Mouse (Mus musculus) lung, embryonic 14.5 days (tissue): ENCODE data around the gene Zbtb48. TPM values are rescaled to one million over a fixed set of nuclear protein-coding genes. Genes with fewer than 3 reads are reported as not detected.

Experiments used
- ATAC-seq: fragments of 200-750 bp; cut with Nextera tagmentation; 2 replicates; pipeline ENCODE4 v1.8.0; 2017; ENCODE audit warnings: mild to moderate bottlenecking, moderate TSS enrichment, moderate library complexity; ENCODE audit not compliant: insufficient read depth
- DNase-seq: peaks from one replicate; pipeline ENCODE4 v3.0.0-alpha.2; 2015
- H3K27ac ChIP-seq: fragments of 300-500 bp; sonication (generic); 2 replicates; pipeline ENCODE4 v1.5.1; 2014; ENCODE audit warnings: low read depth, mild to moderate bottlenecking, moderate library complexity
- H3K27me3 ChIP-seq: fragments of 300-500 bp; sonication (generic); 2 replicates; pipeline ENCODE4 v1.6.1; 2014; ENCODE audit warnings: low read length, control low read depth; ENCODE audit not compliant: insufficient read depth
- H3K36me3 ChIP-seq: fragments of 300-500 bp; sonication (generic); 2 replicates; pipeline ENCODE4 v1.6.1; 2014; ENCODE audit warnings: control low read depth; ENCODE audit not compliant: insufficient read depth
- H3K4me1 ChIP-seq: fragments of 300-500 bp; sonication (generic); 2 replicates; pipeline ENCODE4 v1.6.1; 2014; ENCODE audit warnings: antibody characterized with exemption, control low read depth; ENCODE audit not compliant: insufficient read depth
- H3K4me2 ChIP-seq: fragments of 300-500 bp; sonication (generic); 2 replicates; pipeline ENCODE4 v1.6.1; 2014; ENCODE audit warnings: mild to moderate bottlenecking
- H3K4me3 ChIP-seq: fragments of 300-500 bp; sonication (generic); 2 replicates; pipeline ENCODE4 v1.5.1; 2014; ENCODE audit warnings: low read depth, low read length
- H3K9ac ChIP-seq: fragments of 300-500 bp; sonication (generic); 2 replicates; pipeline ENCODE4 v1.6.1; 2014
- H3K9me3 ChIP-seq: fragments of 300-500 bp; sonication (generic); 2 replicates; pipeline ENCODE4 v1.6.1; 2016; ENCODE audit warnings: low read depth, low read length, control low read depth
- CTCF ChIP-seq: IDR thresholded peaks from 2 replicates; pipeline ENCODE4 v1.5.1; 2016; ENCODE audit warnings: antibody characterized with exemption, low read depth
- WGBS: fragments of 180-500 bp; shearing (Covaris S2); extraction: QIAGEN DNeasy Blood & Tissue Kit; methylation state at CpG from one replicate; pipeline ENCODE4 v1.1.7; 2014; 5-methylcytosine and 5-hydroxymethylcytosine counted together
- polyA plus RNA-seq: library from polyadenylated mRNA; unstranded; fragments of >200 nt; fragmentation: Nextera tagmentation; extraction: Ambion mirVana; gene quantifications from 2 replicates; pipeline ENCODE4 v1.2.1, GENCODE M21; 2014

Gene Zbtb48
- polyA plus RNA-seq, 1 experiment from 2014 or later, result 22.7 TPM

- ATAC-seq (peak; percentile 1), DNase-seq (peak; percentile 24)
- Histone ChIP-seq H3K4me2 (peak overlapping the region; percentile 91), H3K36me3 (peaks cover 30% of the 10 kb centered on the region), H3K9ac (peak overlapping the region; percentile 88), H3K4me1 (0 out of 2 replicates have a peak, but pooled peaks cover 4% of the 10 kb centered on the region), H3K9me3 (no peaks in the 10 kb centered on the region), H3K4me3 (peak overlapping the region; percentile 99), H3K27ac (peak overlapping the region; percentile 88), H3K27me3 (no peaks in the 10 kb centered on the region)
- under 1% methylated on average over 79 of the region's 111 CpGs for WGBS
- TF ChIP-seq CTCF, result no peak
Measured at GRCm38 (mm10) chr4:151995371-151996172, 31.9 kb downstream of the Zbtb48 start.

GRCm38 (mm10) chr4:151994228-151995171 lies 33.0 kb downstream of the Zbtb48 start:
- WGBS, result under 1% methylated on average over 58 of the region's 61 CpGs
- 0 out of 2 replicates have a peak, but pooled peaks cover 4% of the 10 kb centered on the region for H3K4me1 ChIP-seq
- peak overlapping the region; percentile 99 for H3K4me3 ChIP-seq
- peak overlapping the region; percentile 88 for H3K9ac ChIP-seq
- peaks cover 38% of the 10 kb centered on the region for H3K36me3 ChIP-seq
- TF ChIP-seq CTCF, result no peak
- no peaks in the 10 kb centered on the region for H3K9me3 ChIP-seq
- H3K27me3 ChIP-seq, result no peaks in the 10 kb centered on the region
- H3K4me2 ChIP-seq, result peak overlapping the region; percentile 91
- H3K27ac ChIP-seq, result peak overlapping the region; percentile 88
- ATAC-seq (no peak), DNase-seq (peak; percentile 46)

GRCm38 (mm10) chr4:151993035-151993434 lies 34.4 kb downstream of the Zbtb48 start:
- H3K27me3 ChIP-seq, result no peaks in the 10 kb centered on the region
- ATAC-seq (no peak), DNase-seq (peak; percentile 34)
- H3K27ac ChIP-seq, result no peak overlapping the region
- TF ChIP-seq CTCF, result no peak
- H3K36me3 ChIP-seq, result peaks cover 40% of the 10 kb centered on the region
- H3K4me2 ChIP-seq, result peak overlapping the region; percentile 15; the same call in 1 of the 2 replicates
- no peak overlapping the region for H3K9ac ChIP-seq
- peaks cover 5% of the 10 kb centered on the region for H3K4me1 ChIP-seq
- 55% methylated on average over 6 of the region's 6 CpGs for WGBS
- H3K4me3 ChIP-seq, result peak overlapping the region; percentile 99; the same call in 1 of the 2 replicates
- no peaks in the 10 kb centered on the region for H3K9me3 ChIP-seq

- H3K4me2 ChIP-seq, result no peak overlapping the region
- no peak for TF ChIP-seq CTCF
- no peaks in the 10 kb centered on the region for H3K9me3 ChIP-seq
- H3K4me3 ChIP-seq, result no peak overlapping the region
- H3K9ac ChIP-seq, result no peak overlapping the region
- DNase-seq (no peak), ATAC-seq (no peak)
- no peak overlapping the region for H3K27ac ChIP-seq
- no peaks in the 10 kb centered on the region for H3K27me3 ChIP-seq
- WGBS, result 81% methylated on average over 9 of the region's 9 CpGs
- H3K4me1 ChIP-seq, result peaks cover 11% of the 10 kb centered on the region
- peaks cover 40% of the 10 kb centered on the region for H3K36me3 ChIP-seq
Measured at GRCm38 (mm10) chr4:151992091-151992490, 35.4 kb downstream of the Zbtb48 start.

GRCm38 (mm10) chr4:151989110-151989488 lies 38.4 kb downstream of the Zbtb48 start:
- H3K9ac ChIP-seq, result peak overlapping the region; percentile 84; the same call in 1 of the 2 replicates
- H3K27me3 ChIP-seq, result no peaks in the 10 kb centered on the region
- WGBS, result 20% methylated on average over 6 of the region's 6 CpGs
- peak overlapping the region; percentile 88 for H3K4me3 ChIP-seq
- H3K36me3 ChIP-seq, result peaks cover 55% of the 10 kb centered on the region
- no peak overlapping the region; the same call in 1 of the 2 replicates for H3K27ac ChIP-seq
- TF ChIP-seq CTCF, result no peak
- H3K4me1 ChIP-seq, result peaks cover 11% of the 10 kb centered on the region
- H3K9me3 ChIP-seq, result no peaks in the 10 kb centered on the region
- ATAC-seq, result peak; percentile 32; the same call in 1 of the 2 replicates
- no peak for DNase-seq
- H3K4me2 ChIP-seq, result peak overlapping the region; percentile 85

GRCm38 (mm10) chr4:151988342-151989109 lies 38.9 kb downstream of the Zbtb48 start, which contains the start of gene Thap3:
TSS of gene Thap3 (minus strand) at chr4:151988997.
- no peaks in the 10 kb centered on the region for H3K27me3 ChIP-seq
- H3K4me1 ChIP-seq, result peaks cover 9% of the 10 kb centered on the region
- peak within 1 kb of the TSS; percentile 77 for H3K27ac ChIP-seq
- H3K9me3 ChIP-seq, result no peaks in the 10 kb centered on the region
- under 1% methylated on average over 53 of the region's 54 CpGs for WGBS
- H3K36me3 ChIP-seq, result peaks cover 55% of the 10 kb centered on the region
- no peak for TF ChIP-seq CTCF
- H3K4me2 ChIP-seq, result peak within 1 kb of the TSS; percentile 85
- DNase-seq (peak; percentile 86), ATAC-seq (peak; percentile 74)
- peak within 1 kb of the TSS; percentile 84 for H3K9ac ChIP-seq
- H3K4me3 ChIP-seq, result peak within 1 kb of the TSS; percentile 88
